Mouse (Mus musculus) cerebellum, postnatal 25 days (tissue): ENCODE measurements around the gene Srcin1.

ENCODE experiments used
- DNase-seq, 2 experiments: peaks; one replicate each; pipeline ENCODE4 v3.0.0; 2021; ENCODE audit warnings: mixed read lengths in 2 of 2

The Srcin1 gene

DNA sequence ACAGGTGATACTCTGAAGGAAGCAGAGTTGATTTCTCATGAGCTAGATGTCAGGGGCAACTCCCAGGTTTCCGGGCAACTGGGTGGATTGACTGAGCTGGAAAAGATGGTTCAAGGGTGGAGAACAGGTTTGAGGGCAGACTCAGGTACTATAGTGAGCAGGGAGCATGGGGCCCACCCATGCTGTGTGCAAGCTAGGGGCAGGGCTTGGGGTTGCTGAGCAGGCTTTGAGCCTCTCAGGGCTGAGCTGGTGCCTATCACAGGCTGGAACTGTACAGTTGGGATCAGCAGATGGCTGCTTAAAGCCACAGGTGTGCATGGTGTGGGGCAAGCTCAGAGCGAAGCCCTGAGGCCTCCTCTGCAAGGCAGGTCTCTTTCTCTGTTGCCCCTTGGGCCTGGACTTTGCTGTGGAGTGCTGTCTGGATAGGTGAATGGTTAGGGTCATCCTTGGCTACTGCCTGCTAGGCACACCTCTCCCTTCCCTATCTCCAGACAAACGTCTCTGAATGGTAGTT, 114.6 kb downstream of the Srcin1 start:
- peak; percentile 32 to 53 for DNase-seq
